Mouse (Mus musculus) G1E (cell line): Measurements from ENCODE around the gene 1700016C15Rik.

ENCODE experiments used
- CTCF ChIP-seq: IDR thresholded peaks from 2 replicates; pipeline ENCODE4 v1.5.1; 2012; ENCODE audit warnings: low read depth, low read length, inconsistent platforms, mixed read lengths
- GATA1 ChIP-seq: IDR thresholded peaks from 2 replicates; pipeline ENCODE4 v1.6.1; 2012; ENCODE audit warnings: borderline replicate concordance, low read length, inconsistent platforms, mixed read lengths
- TAL1 ChIP-seq: conservative IDR thresholded peaks from 2 replicates; pipeline ENCODE4 v1.6.1; 2012; ENCODE audit warnings: low read depth, low read length, inconsistent platforms, mixed read lengths

DNA sequence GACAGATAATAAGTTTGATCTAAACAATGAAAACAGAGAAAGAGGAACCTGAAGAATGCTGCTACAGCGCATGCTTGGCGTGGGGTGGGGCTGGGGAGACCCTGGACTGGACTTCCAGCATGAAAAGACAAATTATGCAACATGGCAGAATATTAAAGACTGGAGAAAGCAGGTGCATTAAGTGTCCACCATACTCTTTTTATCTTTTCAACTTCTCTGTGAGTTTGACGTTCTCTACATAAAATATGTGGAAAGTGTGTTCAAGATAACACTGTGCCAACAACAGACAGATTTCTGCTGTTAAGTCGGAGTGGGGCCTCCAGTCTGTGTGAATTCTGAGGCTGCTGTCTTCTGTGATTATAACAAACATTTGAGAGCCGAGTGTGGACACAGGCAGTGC is 2.7 kb upstream of the 1700016C15Rik start:
- no peak for TF ChIP-seq CTCF
- no peak for TF ChIP-seq GATA1
- no peak for TF ChIP-seq TAL1
